Mouse (Mus musculus): Measurements from ENCODE around the gene Mrps26. TPM values are rescaled to one million over a fixed set of nuclear protein-coding genes. Genes with fewer than 3 reads are reported as not detected.

Gene Mrps26
- total and polyA plus RNA-seq, 3 experiments = 68.7 to 101 (median 71.4) TPM

- H3K9me3 ChIP-seq (replicated peaks; ENCODE audit: low read length) = no peaks in the 10 kb centered on the region
- no peaks in the 10 kb centered on the region for H3K79me2 ChIP-seq (replicated peaks; ENCODE audit: control insufficient read depth, extremely low read depth, insufficient read depth, poor library complexity, severe bottlenecking)
- H3K4me1 ChIP-seq (ENCODE audit: control insufficient read depth in 1 of 2, insufficient read depth in 2 of 2) = peaks cover 0 to 21% of the 10 kb centered on the region in 2 experiments; a peak in 2 of 4 replicates
- dilution Hi-C loops (cut with MboI; ENCODE audit: extremely low pct_ligation_motif_present, extremely low pct_unique_long_range_greater_than_20kb, low sequenced_read_pairs) = no loop called here
- DNase-seq (ENCODE audit: extremely low read depth) = peak; percentile 11
- no peak overlapping the region for H3K4me3 ChIP-seq (replicated peaks in 1 of 3; ENCODE audit: low read depth in 2 of 3, low read length in 2 of 3, poor library complexity in 1 of 3)
- H3K9ac ChIP-seq (ENCODE audit: insufficient read depth, low read depth) = no peak overlapping the region
- H3K4me2 ChIP-seq (ENCODE audit: insufficient read depth, low read depth, poor library complexity, severe bottlenecking) = no peak overlapping the region
- in situ Hi-C loops (cut with MboI; ENCODE audit: low pct_ligation_motif_present, low pct_unique_long_range_greater_than_20kb, low sequenced_read_pairs) = loop anchor here (10.0 to 25.0 kb wide), 2 partner anchors 113 to 271 kb away; partner anchors contain the start of genes Ebf4 and Idh3b
- H3K27ac ChIP-seq (ENCODE audit: insufficient read depth, low read depth) = no peak overlapping the region
- peaks cover 15 to 60% of the 10 kb centered on the region in 2 experiments for H3K36me3 ChIP-seq (replicated peaks in 1 of 2; ENCODE audit: control insufficient read depth in 1 of 2, insufficient read depth in 1 of 2, low read length in 1 of 2)
- TF ChIP-seq CTCF (conservative IDR thresholded peaks at IDR 0.05 in 1 of 2, IDR thresholded peaks at IDR 0.05 in 1 of 2; ENCODE audit: low read depth in 2 of 2, low read length in 2 of 2) (peak in 1 of 2 experiments; percentile 48; a peak in 2 of 4 replicates), ZNF384 (IDR thresholded peaks at IDR 0.05; ENCODE audit: low read depth, low read length) (0 out of 2 replicates have a peak, but pooled peaks have one; percentile 34), SMC3 (IDR thresholded peaks at IDR 0.05; ENCODE audit: low read depth, low read length) (peak; percentile 31), RAD21 (IDR thresholded peaks at IDR 0.05; ENCODE audit: low read depth, low read length) (peak; percentile 42), RCOR1 (conservative IDR thresholded peaks at IDR 0.05; ENCODE audit: low read depth, low read length) (no peak), ZC3H11A (IDR thresholded peaks at IDR 0.05; ENCODE audit: low read depth, low read length) (no peak), MYC (IDR thresholded peaks at IDR 0.05; ENCODE audit: low read depth, low read length) (0 out of 2 replicates have a peak, but pooled peaks have one; percentile 66), TCF12 (IDR thresholded peaks at IDR 0.05; ENCODE audit: low read depth, low read length) (no peak)
- H3K27me3 ChIP-seq (replicated peaks) = no peaks in the 10 kb centered on the region
These were observed 5.5 kb upstream of the Mrps26 start for GRCm38 (mm10) chr2:130558015-130558414.

GRCm38 (mm10) chr2:130564063-130564462 is 521 bp downstream of the Mrps26 start:
- H3K4me3 ChIP-seq (replicated peaks in 1 of 3; ENCODE audit: low read depth in 2 of 3, low read length in 2 of 3, poor library complexity in 1 of 3) = peak overlapping the region; percentile 86 to 100 (median 91)
- H3K4me1 ChIP-seq (ENCODE audit: control insufficient read depth in 1 of 2, insufficient read depth in 2 of 2) = peaks cover 5 to 21% of the 10 kb centered on the region in 2 experiments; a peak in 3 of 4 replicates
- H3K36me3 ChIP-seq (replicated peaks in 1 of 2; ENCODE audit: control insufficient read depth in 1 of 2, insufficient read depth in 1 of 2, low read length in 1 of 2) = peaks cover 14 to 40% of the 10 kb centered on the region in 2 experiments
- TF ChIP-seq KAT2A (IDR thresholded peaks at IDR 0.05; ENCODE audit: insufficient replicate concordance, low read length) (no peak), SIN3A (IDR thresholded peaks at IDR 0.05; ENCODE audit: low read length) (no peak), MXI1 (IDR thresholded peaks at IDR 0.05; ENCODE audit: low read depth, low read length) (no peak), ZNF384 (IDR thresholded peaks at IDR 0.05; ENCODE audit: low read depth, low read length) (no peak), CHD1 (IDR thresholded peaks at IDR 0.05; ENCODE audit: low read depth, low read length) (no peak), MEF2A (IDR thresholded peaks at IDR 0.05; ENCODE audit: borderline replicate concordance, low read depth, low read length) (no peak), MAFK (IDR thresholded peaks at IDR 0.05; ENCODE audit: insufficient replicate concordance, low read length) (no peak), BHLHE40 (IDR thresholded peaks at IDR 0.05; ENCODE audit: low read depth, low read length) (no peak), ZC3H11A (IDR thresholded peaks at IDR 0.05; ENCODE audit: low read depth, low read length) (no peak), TBP (conservative IDR thresholded peaks at IDR 0.05; ENCODE audit: low read depth, low read length) (no peak), POLR2AphosphoS2 (IDR thresholded peaks at IDR 0.05; ENCODE audit: low read depth, low read length) (no peak), ZMIZ1 (IDR thresholded peaks at IDR 0.05; ENCODE audit: low read depth, low read length) (no peak), NELFE (IDR thresholded peaks at IDR 0.05; ENCODE audit: low read depth, low read length) (no peak), IRF4 (IDR thresholded peaks at IDR 0.05; ENCODE audit: low read depth, low read length) (no peak), RAD21 (IDR thresholded peaks at IDR 0.05; ENCODE audit: low read depth, low read length) (no peak), USF1 (IDR thresholded peaks at IDR 0.05; ENCODE audit: low read depth, low read length) (no peak), CHD2 (IDR thresholded peaks at IDR 0.05; ENCODE audit: low read length) (no peak), UBTF (IDR thresholded peaks at IDR 0.05; ENCODE audit: low read depth, low read length) (no peak), GABPA (IDR thresholded peaks at IDR 0.05; ENCODE audit: insufficient replicate concordance, low read depth, low read length) (no peak), E2F4 (IDR thresholded peaks at IDR 0.05; ENCODE audit: insufficient replicate concordance, low read depth, low read length) (no peak)
- peak overlapping the region; percentile 79 for H3K9ac ChIP-seq (ENCODE audit: insufficient read depth, low read depth)
- peak overlapping the region; percentile 74 for H3K4me2 ChIP-seq (ENCODE audit: insufficient read depth, low read depth, poor library complexity, severe bottlenecking)
- no peaks in the 10 kb centered on the region for H3K9me3 ChIP-seq (replicated peaks; ENCODE audit: low read length)
- DNase-seq (ENCODE audit: extremely low read depth) = no peak
- H3K27ac ChIP-seq (ENCODE audit: insufficient read depth, low read depth) = 0 out of 2 replicates have a peak overlapping the region, but pooled peaks have one; percentile 13
- in situ Hi-C loops (cut with MboI; ENCODE audit: low pct_ligation_motif_present, low pct_unique_long_range_greater_than_20kb, low sequenced_read_pairs) (loop anchor here (25.0 kb wide), 1 partner anchor 277 kb away; the partner anchor contains the start of genes Ebf4 and Idh3b), dilution Hi-C loops (cut with MboI; ENCODE audit: extremely low pct_ligation_motif_present, extremely low pct_unique_long_range_greater_than_20kb, low sequenced_read_pairs) (no loop called here)
- peaks cover 12% of the 10 kb centered on the region for H3K79me2 ChIP-seq (replicated peaks; ENCODE audit: control insufficient read depth, extremely low read depth, insufficient read depth, poor library complexity, severe bottlenecking)
- H3K27me3 ChIP-seq (replicated peaks) = no peaks in the 10 kb centered on the region

Measured in CH12.LX (cell line).